Mouse (Mus musculus) thymus, adult 2 months (tissue): ENCODE data around the gene Mfsd9. TPM values are rescaled to one million over a fixed set of nuclear protein-coding genes. Genes with fewer than 3 reads are reported as not detected.

Experiments used
- DNase-seq: peaks from one replicate; pipeline ENCODE4 v3.0.0; 2021
- H3K27ac ChIP-seq: fragments of 200-500 bp; 2 replicates; pipeline ENCODE4 v1.5.1; 2012; ENCODE audit warnings: low read length, control low read depth; ENCODE audit not compliant: control insufficient read depth, insufficient read depth
- H3K27me3 ChIP-seq: fragments of 200-500 bp; 2 replicates; pipeline ENCODE4 v1.6.1; 2012; ENCODE audit warnings: mild to moderate bottlenecking, low read length, moderate library complexity, mixed read lengths; ENCODE audit not compliant: control insufficient read depth, insufficient read depth
- H3K36me3 ChIP-seq: fragments of 200-500 bp; 2 replicates; pipeline ENCODE4 v1.6.1; 2012; ENCODE audit warnings: mild to moderate bottlenecking, low read length, moderate library complexity; ENCODE audit not compliant: control insufficient read depth, insufficient read depth
- H3K4me1 ChIP-seq: fragments of 200-500 bp; replicated peaks from 2 replicates; pipeline ENCODE4 v1.6.1; 2012; ENCODE audit warnings: low read length; ENCODE audit not compliant: control insufficient read depth, insufficient read depth
- H3K4me3 ChIP-seq: fragments of 200-500 bp; 2 replicates; pipeline ENCODE4 v1.5.1; 2012; ENCODE audit warnings: mild to moderate bottlenecking, low read length, control low read depth, moderate library complexity; ENCODE audit not compliant: control insufficient read depth, insufficient read depth
- CTCF ChIP-seq: fragments of 200-500 bp; IDR thresholded peaks from 2 replicates; pipeline ENCODE4 v1.5.1; 2012; ENCODE audit warnings: mild to moderate bottlenecking, control low read depth, low read length, moderate library complexity, borderline replicate concordance; ENCODE audit not compliant: control insufficient read depth, poor library complexity, insufficient read depth; ENCODE audit errors: extremely low read depth
- POLR2A ChIP-seq: fragments of 200-500 bp; IDR thresholded peaks from 2 replicates; pipeline ENCODE4 v1.6.1; 2012; ENCODE audit warnings: mild to moderate bottlenecking, low read length, control low read depth, moderate library complexity; ENCODE audit not compliant: control insufficient read depth, poor library complexity, insufficient read depth; ENCODE audit errors: extremely low read depth
- WGBS: fragments of 180-500 bp; shearing (Covaris S2); methylation state at CpG from one replicate; pipeline ENCODE4 v1.1.7; 2018; 5-methylcytosine and 5-hydroxymethylcytosine counted together
- polyA plus RNA-seq: library from polyadenylated mRNA; depleted of rRNA; stranded (reverse); fragments of >200 nt; gene quantifications from 2 replicates; pipeline ENCODE4 v1.2.3, GENCODE M21; 2012

Gene Mfsd9
- polyA plus RNA-seq, 1 experiment: 1.5 TPM

DNA sequence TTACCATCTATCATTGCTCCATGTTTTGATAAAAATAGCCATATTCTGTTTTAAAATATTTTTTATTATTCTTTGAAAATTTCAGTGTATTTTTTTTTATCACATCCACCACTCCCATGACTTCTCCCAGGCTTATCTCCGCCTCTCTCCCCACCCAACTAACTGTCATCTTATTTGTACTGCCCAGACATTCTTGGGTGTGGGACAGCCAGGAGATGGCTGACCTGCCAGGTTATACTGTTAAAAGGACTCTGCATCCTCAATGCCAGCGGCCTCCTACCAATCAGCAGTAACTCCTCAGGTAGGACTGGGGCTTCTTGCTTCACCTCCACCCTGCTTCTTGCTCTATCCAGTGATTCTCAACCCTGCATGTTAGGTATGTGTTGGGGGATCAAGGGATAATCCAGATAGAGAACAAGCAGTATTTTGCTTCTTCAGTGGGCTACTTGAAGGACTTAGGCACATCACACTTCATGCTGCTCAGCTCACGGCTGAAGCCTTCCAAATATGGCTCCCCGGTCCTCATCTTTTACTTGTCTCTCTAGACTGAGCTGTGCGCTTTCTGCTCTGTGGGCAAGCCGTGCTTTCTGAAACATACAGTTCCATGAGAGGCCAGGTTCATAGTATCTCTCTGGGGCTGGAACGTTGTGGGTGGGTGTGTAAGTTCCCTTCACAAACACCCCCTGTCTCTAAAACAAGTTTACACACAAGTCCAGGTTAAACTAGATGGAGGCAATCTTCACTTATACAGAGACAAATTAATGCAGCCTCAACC is 19.1 kb downstream of the Mfsd9 start:
- no peak overlapping the region for H3K27ac ChIP-seq
- no peak for TF ChIP-seq CTCF
- TF ChIP-seq POLR2A: no peak
- no peaks in the 10 kb centered on the region for H3K36me3 ChIP-seq
- DNase-seq: no peak
- no peaks in the 10 kb centered on the region for H3K27me3 ChIP-seq
- 97% methylated on average over 7 of the region's 7 CpGs for WGBS
- H3K4me1 ChIP-seq: no peaks in the 10 kb centered on the region
- H3K4me3 ChIP-seq: no peak overlapping the region

DNA sequence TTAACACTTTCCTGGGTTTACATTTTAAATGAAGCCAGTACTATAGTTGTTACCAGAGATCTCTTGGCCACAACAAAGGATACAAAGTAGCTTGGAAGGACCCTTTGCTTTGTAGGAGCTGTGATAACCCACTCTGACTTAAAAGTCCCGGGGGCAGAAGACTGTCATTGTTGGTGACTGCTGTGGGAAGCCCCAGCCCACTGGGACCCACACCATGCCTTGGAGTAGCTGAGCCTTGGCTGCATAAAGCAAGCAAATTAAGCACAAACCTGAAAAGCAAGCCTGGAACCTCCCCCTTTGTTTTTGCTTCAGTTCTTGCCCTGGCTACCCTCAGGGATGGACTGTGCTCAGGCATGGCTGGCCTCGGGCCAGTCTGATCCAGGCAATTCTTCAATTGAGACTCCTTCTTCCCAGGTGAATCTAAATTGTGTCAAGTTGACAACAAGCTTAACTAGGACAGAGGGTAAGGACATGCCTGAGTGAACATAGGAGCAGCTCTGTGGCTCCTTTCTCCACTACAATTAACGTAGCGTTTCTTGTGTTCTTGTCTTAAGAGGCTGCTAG is 21.1 kb downstream of the Mfsd9 start:
- Histone ChIP-seq H3K4me3 (no peak overlapping the region), H3K36me3 (no peaks in the 10 kb centered on the region), H3K27me3 (no peaks in the 10 kb centered on the region), H3K4me1 (no peaks in the 10 kb centered on the region), H3K27ac (no peak overlapping the region)
- no peak for TF ChIP-seq POLR2A
- no peak for DNase-seq
- WGBS: 76% methylated on average over 4 of the region's 4 CpGs

DNA sequence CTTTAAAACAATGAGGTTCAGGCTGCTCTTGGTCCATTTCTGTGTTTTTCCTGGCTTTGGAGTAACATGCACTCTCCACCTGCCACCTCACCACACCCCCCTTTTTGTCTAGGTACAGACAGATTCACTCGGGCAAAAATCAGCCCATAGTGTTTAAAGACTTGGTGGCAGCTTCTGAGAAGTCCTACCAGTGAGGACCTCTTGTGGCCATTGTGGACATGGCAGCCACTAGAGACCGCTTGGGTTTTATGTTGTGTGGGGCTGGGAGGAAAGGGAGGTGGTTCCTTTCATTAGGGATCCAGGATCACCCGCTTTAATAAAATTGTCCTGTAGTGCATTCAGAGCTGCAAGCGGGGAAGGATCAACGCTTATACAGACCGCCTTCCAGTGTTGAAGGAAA is 21.9 kb downstream of the Mfsd9 start:
- 36% methylated on average over 6 of the region's 6 CpGs for WGBS
- Histone ChIP-seq H3K4me3 (no peak overlapping the region), H3K27ac (no peak overlapping the region), H3K36me3 (no peaks in the 10 kb centered on the region), H3K4me1 (no peaks in the 10 kb centered on the region), H3K27me3 (no peaks in the 10 kb centered on the region)
- DNase-seq: peak; percentile 25
- no peak for TF ChIP-seq CTCF
- no peak for TF ChIP-seq POLR2A

DNA sequence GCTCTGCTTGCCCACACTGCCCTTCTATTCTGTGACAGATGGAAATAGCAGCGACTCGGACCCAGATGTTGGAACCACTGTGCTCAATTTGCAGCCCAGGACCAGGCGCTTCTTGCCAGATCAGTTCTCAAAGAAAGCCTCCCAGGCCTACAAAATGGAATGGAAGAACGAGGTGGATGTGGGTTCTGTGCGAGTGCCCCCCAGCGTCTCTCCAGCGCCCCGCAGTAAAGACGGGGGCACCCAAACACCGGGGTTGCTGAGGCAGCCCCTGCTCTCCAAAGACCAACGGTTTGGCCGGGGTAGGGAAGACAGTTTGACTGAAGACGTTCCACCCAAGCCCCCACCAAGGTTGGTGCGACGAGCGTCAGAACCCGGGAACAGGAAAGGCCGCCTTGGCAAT is 22.9 kb downstream of the Mfsd9 start:
- WGBS: 92% methylated on average over 18 of the region's 18 CpGs
- Histone ChIP-seq H3K4me3 (no peak overlapping the region), H3K36me3 (no peaks in the 10 kb centered on the region), H3K27ac (no peak overlapping the region), H3K4me1 (no peaks in the 10 kb centered on the region), H3K27me3 (no peaks in the 10 kb centered on the region)
- DNase-seq: no peak
- no peak for TF ChIP-seq CTCF
- TF ChIP-seq POLR2A: no peak

DNA sequence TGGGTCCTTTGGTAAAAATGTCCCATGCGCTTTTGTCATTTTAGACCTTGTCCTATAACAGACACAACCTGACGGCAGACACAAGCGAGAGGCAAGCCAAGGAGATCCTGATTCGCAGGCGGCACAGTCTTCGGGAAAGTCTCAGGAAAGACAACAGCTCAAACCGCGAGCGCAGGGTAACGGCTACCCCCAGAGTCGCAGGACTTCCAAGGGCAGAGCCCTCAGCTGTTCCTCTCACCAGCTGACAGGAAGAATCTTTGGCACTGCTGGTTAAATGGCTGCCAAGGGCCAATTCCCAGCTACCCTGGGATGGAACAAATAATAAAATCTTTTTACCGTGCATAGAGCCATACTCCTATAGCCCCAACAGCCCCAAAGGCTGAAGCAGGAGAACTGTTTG is 25.0 kb downstream of the Mfsd9 start:
- no peak overlapping the region for H3K4me3 ChIP-seq
- DNase-seq: no peak
- TF ChIP-seq POLR2A: no peak
- no peak for TF ChIP-seq CTCF
- no peaks in the 10 kb centered on the region for H3K27me3 ChIP-seq
- no peaks in the 10 kb centered on the region for H3K36me3 ChIP-seq
- H3K4me1 ChIP-seq: no peaks in the 10 kb centered on the region
- no peak overlapping the region for H3K27ac ChIP-seq
- 93% methylated on average over 12 of the region's 12 CpGs for WGBS

DNA sequence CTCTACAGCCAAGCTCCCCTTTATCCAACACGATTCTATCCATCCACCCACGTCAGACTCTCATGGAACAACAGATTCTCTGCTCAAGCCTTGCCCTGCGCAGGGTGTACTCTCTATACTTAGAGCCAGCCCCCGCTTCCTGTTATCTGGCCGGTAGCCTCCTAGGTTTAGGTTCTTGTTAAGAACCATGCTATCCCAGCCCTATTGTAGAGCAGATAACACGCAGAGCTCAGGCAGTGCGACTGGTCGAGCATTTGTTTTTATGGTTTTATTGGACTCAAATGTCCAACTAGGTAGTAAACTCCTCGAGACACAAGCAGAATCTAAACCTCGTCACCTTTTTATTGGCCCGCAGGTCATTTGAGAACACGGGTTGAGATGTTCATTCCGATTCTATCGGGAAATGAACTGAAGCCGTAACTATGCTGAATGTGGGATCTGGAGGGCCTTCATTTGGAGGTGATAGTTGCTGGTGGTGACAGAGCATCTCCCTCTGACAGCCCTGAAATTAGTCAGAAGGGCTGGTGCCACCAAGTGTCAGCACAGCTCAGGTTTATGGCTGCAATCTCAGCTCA is 25.7 kb downstream of the Mfsd9 start:
- no peaks in the 10 kb centered on the region for H3K36me3 ChIP-seq
- no peaks in the 10 kb centered on the region for H3K4me1 ChIP-seq
- no peak for DNase-seq
- WGBS: 90% methylated on average over 15 of the region's 15 CpGs
- H3K27me3 ChIP-seq: no peaks in the 10 kb centered on the region
- H3K27ac ChIP-seq: no peak overlapping the region
- TF ChIP-seq CTCF (no peak), POLR2A (no peak)
- no peak overlapping the region for H3K4me3 ChIP-seq

DNA sequence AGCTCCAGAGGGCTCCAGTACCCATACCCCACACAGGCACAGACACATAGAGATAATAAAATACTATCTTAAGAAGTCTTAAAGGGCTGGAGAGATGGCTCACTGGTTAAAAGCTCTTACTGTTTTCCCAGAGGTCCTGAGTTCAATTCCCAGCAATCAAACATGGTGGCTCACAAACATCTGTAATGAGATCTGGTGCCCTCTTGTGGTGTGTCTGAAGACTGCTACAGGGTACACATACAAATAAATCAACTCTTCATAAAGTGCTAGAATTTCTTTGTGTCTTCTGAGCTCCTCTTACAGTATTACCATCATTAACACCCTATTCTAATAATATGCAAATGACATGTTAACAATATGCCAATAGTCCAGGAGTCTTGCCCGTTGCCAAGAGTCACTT is 26.4 kb downstream of the Mfsd9 start:
- no peak for DNase-seq
- no peak for TF ChIP-seq CTCF
- no peak for TF ChIP-seq POLR2A
- 95% methylated on average over 1 of the region's 1 CpGs for WGBS
- H3K4me3 ChIP-seq: no peak overlapping the region
- no peaks in the 10 kb centered on the region for H3K27me3 ChIP-seq
- H3K36me3 ChIP-seq: no peaks in the 10 kb centered on the region
- H3K27ac ChIP-seq: no peak overlapping the region
- H3K4me1 ChIP-seq: no peaks in the 10 kb centered on the region
